Mouse (Mus musculus): ENCODE results near the gene Gtf2f2.

Gtf2f2 gene

DNA sequence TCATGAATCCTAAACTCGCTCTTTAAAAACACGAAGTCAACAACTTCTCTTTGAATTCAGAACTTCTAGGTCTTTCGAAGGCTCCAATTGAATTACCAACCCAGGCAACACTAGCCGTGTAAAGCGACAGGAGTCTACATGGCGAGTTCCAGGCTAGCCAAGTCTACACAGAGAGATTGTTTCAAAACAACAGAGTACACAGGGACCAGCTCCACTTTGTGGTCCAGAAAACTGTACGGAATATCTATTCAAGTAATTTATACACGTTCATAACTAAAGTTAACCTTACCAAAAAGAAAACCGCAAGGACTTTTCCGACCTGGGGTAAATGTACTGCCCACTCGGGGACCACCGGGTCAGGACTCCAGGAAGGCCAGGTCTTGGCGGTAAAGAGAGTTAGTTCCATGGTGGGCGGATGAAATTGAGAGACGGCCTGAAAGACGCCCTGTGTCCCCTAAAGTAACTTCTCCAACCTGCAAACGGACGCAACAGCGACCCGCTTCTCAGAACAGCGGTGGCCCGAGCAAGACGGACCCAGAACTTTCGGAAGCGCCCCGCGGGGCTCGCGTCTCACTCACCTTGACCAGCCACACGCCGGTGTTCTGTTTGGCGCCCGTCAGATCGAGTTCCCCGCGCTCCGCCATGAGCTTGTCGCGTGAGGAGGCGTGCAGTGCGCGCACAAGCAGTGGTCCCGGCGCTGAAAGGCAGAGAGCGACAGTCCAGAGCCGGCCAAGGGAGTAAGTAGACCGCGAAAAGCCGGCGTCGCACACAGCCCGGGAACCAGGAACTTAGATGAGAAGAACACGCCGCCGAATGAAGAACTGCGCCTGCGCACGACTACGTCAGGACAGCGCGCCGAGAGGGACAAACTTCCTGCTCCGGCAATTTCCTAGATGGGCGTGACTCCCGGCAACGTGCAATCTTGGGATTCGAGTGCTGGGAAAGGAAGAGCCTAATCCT is at the start of gene Gtf2f2:
Gene Gtf2f2 (minus strand): TSS at position 764 of the 960 bp plus-strand sequence.
- peak; percentile 87 to 94 for DNase-seq (ENCODE audit: low spot score in 2 of 2)

GRCm38 (mm10) chr14:76059441-76059840 is 48.8 kb upstream of the Gtf2f2 start:
- DNase-seq (ENCODE audit: low spot score in 2 of 2) = no peak

DNA sequence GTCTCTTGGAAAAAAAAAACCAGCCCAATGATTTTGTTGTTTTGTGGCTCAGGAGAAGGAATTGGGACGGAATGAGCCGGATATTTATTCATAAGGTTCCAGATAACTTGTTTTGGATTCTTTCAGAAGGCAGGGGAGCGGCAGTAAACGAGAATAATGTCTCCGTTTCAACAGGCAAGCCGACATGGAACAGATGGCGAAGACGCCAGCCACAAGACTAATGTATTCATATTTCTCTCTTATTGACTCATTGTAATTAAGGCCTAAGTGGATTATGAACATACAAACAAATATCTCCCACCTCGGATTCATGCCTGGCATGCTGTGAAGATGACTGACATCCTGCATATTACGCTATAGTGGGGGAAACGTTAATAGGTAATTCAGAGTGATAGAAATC is 43.1 kb upstream of the Gtf2f2 start:
- no peak for DNase-seq (ENCODE audit: low spot score in 2 of 2)

DNA sequence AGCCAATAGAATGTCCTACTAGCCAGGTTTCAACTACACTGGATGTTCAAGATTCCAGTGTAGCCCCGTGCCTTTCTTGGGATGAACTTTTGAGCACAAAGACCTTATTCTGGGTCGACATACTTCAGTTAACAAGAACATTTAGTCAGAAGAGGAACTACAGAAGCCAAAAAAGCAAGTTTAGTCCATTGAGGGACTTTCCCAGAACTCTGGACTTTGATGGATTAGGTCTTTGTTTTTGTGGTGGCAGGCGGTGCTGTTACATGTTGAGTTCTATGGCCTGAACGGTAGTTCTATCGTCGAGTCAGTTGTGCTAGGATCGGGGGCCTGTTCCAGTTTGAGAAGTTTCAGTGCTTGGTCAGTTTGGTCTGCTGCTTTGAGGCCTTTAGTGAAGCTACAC is 41.3 kb upstream of the Gtf2f2 start:
- no peak for DNase-seq (ENCODE audit: low spot score in 2 of 2)

- no peak for DNase-seq (ENCODE audit: low spot score in 2 of 2)
These were observed 35.1 kb upstream of the Gtf2f2 start for GRCm38 (mm10) chr14:76045767-76046166.

DNA sequence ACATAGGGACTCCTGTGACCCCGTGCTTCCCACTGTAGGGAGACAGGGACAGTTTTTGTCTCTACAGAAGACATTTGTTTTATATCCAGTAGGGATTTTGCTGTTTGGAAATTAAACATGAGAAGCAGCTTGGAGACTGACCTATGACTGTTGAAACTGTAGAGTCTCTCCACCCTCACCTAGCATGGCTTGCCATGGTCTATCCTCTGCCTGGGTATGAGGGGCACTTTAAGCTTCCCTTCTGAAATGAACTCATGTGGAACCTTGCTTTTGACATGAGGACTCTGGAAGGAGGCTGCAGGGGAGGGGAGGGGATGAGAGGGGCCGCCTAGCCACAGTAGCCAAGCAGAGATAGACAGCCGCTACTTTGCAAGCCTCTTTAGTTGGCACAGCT is 33.5 kb upstream of the Gtf2f2 start:
- no peak for DNase-seq (ENCODE audit: low spot score in 2 of 2)

DNA sequence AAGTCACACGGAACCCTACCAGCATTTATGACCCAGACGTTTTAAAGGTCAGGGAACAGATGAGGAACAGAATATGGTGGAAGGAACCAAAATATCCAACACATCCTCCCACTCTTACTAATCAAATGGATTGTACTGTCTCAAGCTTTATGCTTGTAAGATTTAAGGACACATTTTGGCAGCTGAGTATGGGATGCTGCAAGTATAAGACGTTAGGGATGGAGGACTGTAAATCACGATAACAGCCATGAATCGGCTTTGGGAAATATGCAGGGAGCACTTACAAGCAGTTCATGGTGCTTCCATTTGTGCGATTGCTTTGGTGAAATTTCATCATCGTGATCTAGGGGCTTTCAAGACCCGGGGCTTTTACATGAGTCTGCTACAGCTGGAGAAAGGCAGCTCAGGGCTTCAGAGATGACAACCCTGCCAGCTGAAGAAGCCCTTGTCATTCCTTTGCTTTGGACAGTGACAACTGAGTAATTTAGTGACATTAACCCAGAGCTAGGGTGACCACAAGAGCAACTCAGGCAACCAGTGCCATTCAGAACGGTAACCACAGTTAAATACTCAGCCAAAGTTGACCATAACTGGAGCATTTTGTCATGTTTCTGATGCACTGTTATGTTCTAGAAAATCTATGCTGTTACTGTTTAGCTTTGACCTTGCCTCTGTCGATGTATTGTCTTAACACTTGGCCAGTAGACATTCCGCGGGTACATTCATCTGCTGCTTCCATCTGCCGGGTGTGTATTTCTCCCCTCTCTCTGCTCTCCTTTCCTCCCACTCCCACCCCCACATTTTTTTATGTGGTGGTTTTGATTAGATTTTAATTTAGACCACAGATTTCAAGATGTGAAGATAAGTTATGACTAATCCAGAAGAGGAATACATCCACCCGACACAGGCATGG is 32.8 kb upstream of the Gtf2f2 start:
- DNase-seq (ENCODE audit: low spot score in 2 of 2) = no peak

GRCm38 (mm10) chr14:76033221-76033637 is 22.6 kb upstream of the Gtf2f2 start:
- no peak for DNase-seq (ENCODE audit: low spot score in 2 of 2)

DNA sequence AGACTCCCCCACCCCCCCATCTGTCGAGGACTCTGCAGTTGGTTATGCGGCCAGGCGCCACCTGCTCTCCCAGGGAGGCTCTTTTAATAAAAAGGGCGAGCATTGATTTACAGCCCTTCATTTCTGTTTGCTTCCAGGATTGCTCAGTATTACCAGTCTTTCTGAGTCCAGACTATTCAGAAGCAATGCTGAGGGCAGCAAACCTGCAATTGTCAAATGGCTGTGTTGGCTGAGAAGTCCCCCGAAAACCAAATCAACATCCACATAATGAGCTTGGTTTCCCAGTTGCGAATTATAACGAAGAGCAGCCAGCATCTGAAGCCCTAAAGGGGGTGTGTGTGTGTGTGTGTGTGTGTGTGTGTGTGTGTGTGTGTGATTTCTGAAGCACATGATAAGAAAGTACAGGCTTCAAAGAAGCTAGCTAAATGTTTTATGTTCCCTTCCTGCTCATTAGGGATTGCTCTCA is 22.0 kb upstream of the Gtf2f2 start:
- DNase-seq (ENCODE audit: low spot score in 2 of 2) = no peak

GRCm38 (mm10) chr14:76031117-76031842 is 20.6 kb upstream of the Gtf2f2 start:
- no peak for DNase-seq (ENCODE audit: low spot score in 2 of 2)

DNA sequence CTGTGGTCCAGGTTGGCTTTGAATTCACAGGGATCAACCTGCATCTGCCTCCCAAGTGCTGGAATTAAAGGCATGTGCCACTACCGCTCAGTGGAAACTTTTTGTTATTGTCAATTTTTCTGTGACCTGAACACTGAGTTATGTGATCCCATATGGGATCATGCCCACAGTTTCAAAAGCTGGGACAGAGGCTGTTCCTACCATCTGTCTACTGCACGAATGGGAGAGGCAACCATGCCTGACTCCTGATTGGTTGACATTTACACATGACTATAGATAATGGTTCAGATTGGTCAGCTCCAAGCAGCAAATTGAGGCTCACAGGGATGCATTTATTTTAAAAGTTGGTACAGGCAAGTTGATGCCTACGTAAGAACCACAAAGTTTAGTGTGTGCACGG is 14.0 kb upstream of the Gtf2f2 start:
- no peak for DNase-seq (ENCODE audit: low spot score in 2 of 2)

- DNase-seq (ENCODE audit: low spot score in 2 of 2) = no peak
These were observed 10.5 kb upstream of the Gtf2f2 start for GRCm38 (mm10) chr14:76020927-76021719.

- DNase-seq (ENCODE audit: low spot score in 2 of 2) = no peak
These were observed 9.7 kb upstream of the Gtf2f2 start for GRCm38 (mm10) chr14:76020259-76020785.

DNA sequence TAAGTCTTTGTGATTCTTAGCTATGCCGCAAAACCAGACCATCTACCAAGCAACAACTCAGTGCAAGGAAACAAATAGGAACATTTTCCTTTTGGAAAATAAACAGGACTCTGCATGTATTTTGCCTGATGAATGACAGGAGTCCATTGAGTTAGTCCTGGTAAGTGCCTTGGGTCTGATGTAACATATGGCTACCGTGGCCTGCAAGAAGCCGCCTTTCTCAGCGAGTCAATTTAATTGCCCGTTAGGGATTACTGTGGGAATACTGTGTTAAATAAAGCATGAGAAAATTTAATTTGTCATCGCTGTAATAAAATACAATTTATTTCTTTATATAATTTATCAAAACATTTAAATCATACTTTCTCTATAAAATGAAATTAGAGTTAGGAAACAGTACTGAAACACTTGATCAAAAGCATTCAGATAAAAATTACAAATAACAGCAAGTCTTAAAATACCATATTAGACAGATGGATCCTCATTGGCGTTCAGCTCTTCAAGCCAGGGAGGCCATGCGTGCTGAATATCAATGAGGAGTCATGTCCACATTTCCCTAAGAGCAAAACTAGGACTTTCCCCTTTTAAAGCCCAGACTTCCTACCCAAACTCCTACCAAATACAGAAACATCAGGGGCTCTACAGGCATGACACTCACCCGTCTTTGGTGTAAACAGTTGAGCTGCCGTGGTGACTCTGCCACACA is 7.3 kb upstream of the Gtf2f2 start:
- DNase-seq (ENCODE audit: low spot score in 2 of 2) = no peak

GRCm38 (mm10) chr14:76014331-76014730 is 3.7 kb upstream of the Gtf2f2 start:
- DNase-seq (ENCODE audit: low spot score in 2 of 2) = no peak

DNA sequence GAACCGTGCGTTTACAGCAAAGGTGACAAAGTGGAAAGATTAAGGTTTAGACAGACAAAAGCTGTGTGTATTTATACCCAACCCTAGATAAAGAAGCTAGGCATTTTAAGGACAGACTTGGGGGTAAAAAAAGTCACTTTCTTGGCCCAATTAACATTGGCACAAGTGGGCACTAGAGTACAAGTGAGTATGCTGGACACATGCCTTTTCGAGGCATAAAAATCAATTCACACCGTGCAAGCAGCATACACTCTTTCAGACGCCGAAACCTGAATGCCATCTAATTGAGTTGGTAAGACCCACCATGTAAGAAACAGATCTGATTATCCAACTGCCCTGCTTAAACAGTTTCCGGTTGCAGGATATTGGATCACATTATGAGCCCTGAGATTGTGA is 395 bp upstream of the Gtf2f2 start:
- no peak for DNase-seq (ENCODE audit: low spot score in 2 of 2)

DNA sequence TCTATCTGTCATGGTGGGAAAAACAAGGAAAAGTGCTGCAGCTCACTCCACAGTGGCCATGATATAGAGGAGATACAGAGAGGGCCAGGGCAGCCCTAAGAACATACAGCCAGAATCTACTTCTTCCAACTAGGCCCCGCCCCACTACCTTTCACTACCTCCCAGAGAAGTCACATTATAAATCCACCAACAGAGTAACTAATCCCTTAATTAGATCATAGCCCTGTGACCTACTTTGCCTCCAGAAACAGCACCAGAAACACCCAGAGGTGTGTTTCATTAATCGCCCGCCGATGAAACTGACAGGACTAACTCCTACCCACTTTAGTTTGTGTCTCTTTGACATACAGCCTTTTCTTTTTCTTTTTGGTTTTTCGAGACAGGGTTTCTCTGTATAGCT is 1.5 kb downstream of the Gtf2f2 start:
- DNase-seq (ENCODE audit: low spot score in 2 of 2) = no peak

DNA sequence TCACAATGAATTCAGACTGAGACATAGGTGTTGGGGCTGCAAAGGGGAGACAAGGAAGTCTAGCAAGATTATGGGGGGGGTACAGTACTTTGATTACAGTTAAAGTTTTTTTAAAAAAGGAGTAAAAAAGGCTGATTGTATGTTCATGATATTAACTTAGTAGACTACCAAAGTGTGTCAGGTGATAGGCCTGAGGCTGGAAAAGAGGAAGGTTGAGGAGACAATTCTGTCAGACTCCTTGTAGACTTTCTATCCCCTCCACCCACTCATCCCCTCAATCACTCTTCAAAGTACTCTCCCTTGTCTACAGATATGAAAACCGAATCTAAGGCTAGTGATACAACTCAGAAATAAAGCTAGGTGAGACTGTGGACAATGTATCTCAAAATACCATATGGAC is 2.5 kb downstream of the Gtf2f2 start:
- DNase-seq (ENCODE audit: low spot score in 2 of 2) = no peak

GRCm38 (mm10) chr14:76005011-76005410 is 5.7 kb downstream of the Gtf2f2 start:
- no peak for DNase-seq (ENCODE audit: low spot score in 2 of 2)

DNA sequence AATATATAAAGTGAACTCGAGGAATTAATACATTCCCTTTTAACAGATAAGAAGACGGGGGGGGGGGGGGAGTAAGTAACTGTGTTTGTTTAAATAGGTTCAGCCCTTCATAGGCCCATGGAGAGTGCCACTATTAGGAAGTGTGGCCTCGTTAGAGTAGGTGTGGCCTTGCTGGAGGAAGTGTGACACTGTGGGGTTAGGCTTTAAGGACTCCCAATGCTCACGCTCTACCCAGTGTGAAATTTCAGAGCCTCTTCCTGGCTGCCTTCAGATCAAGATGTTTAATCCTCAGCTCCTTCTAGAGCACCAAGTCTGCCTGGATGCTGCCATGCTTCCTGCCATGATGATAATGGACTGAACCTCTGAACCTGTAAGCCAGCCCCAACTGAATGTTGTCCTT is 8.9 kb downstream of the Gtf2f2 start:
- no peak for DNase-seq (ENCODE audit: low spot score in 2 of 2)

All from frontal cortex, postnatal 14 days (tissue).